Mouse (Mus musculus) cerebellum, postnatal 25 days (tissue): ENCODE measurements around the gene Gpx8.
"Not testable (repeated sequence)": the region's sequence is repeated elsewhere in the genome, so short reads cannot be mapped to it uniquely, and the experiment has no call there.

ENCODE experiments used
- DNase-seq, 2 experiments: peaks; one replicate each; pipeline ENCODE4 v3.0.0; 2021; ENCODE audit warnings: mixed read lengths in 2 of 2

The Gpx8 gene

GRCm38 (mm10) chr13:113023274-113024143 lies 22.7 kb downstream of the Gpx8 start:
- no peak for DNase-seq

- no peak for DNase-seq
Measured at GRCm38 (mm10) chr13:113022467-113022866, 23.7 kb downstream of the Gpx8 start.

- no peak for DNase-seq
Measured at GRCm38 (mm10) chr13:113021521-113021920, 24.7 kb downstream of the Gpx8 start.

- not testable (repeated sequence) for DNase-seq
Measured at GRCm38 (mm10) chr13:113013174-113013953, 32.8 kb downstream of the Gpx8 start.

- no peak for DNase-seq
Measured at GRCm38 (mm10) chr13:113012683-113013082, 33.5 kb downstream of the Gpx8 start.

GRCm38 (mm10) chr13:113000576-113001318 lies 45.5 kb downstream of the Gpx8 start:
- DNase-seq: no peak

- no peak for DNase-seq
Measured at GRCm38 (mm10) chr13:113000090-113000489, 46.1 kb downstream of the Gpx8 start.

- peak; percentile 40 to 49 for DNase-seq
Measured at GRCm38 (mm10) chr13:112998427-112999201, 47.6 kb downstream of the Gpx8 start.

GRCm38 (mm10) chr13:112997369-112997768 lies 48.8 kb downstream of the Gpx8 start:
- DNase-seq: no peak

GRCm38 (mm10) chr13:112996407-112996806 lies 49.8 kb downstream of the Gpx8 start:
- DNase-seq: no peak

- peak; percentile 75 to 86 for DNase-seq
Measured at GRCm38 (mm10) chr13:112994191-112994590, 52.0 kb downstream of the Gpx8 start.

GRCm38 (mm10) chr13:112993531-112994152 lies 52.6 kb downstream of the Gpx8 start, which contains the start of gene Mcidas:
TSS of gene Mcidas (plus strand) at chr13:112993845.
- peak; percentile 49 to 64 for DNase-seq
